Mouse (Mus musculus) T-helper 2 cell (primary cell): Measurements from ENCODE around the gene Ext2.

Experiments used
- in situ Hi-C: fragments of 300-600 bp; cut with MboI, MseI; formaldehyde crosslinking; loops from one replicate; pipeline ENCODE4 v1.15.1; 2025; ENCODE audit warnings: high pct_unique_total_duplicates

The Ext2 gene

GRCm38 (mm10) chr2:93778616-93779015, 43.8 kb downstream of the Ext2 start:
- in situ Hi-C loops, result no loop called here

DNA sequence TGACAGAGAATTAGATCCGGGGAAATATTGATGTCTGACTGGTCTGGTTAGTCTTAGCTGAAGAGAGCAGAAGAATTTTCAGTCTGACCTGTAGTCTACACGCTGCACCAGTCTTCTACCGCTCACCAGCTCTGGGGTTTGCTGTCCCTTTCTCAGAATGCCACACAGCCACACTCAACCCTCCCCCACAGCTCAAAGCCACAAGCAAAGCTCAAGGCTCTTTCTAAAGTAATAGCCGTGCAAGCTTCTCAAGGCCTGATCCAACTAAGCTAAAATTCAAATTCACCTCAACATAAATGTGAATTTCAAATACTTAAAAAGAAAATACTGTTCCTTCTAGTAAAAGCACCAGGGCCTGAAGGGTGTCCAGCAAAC, 45.3 kb downstream of the Ext2 start:
- in situ Hi-C loops, result no loop called here

- in situ Hi-C loops, result no loop called here
These were observed 45.9 kb downstream of the Ext2 start for GRCm38 (mm10) chr2:93776267-93777055.

DNA sequence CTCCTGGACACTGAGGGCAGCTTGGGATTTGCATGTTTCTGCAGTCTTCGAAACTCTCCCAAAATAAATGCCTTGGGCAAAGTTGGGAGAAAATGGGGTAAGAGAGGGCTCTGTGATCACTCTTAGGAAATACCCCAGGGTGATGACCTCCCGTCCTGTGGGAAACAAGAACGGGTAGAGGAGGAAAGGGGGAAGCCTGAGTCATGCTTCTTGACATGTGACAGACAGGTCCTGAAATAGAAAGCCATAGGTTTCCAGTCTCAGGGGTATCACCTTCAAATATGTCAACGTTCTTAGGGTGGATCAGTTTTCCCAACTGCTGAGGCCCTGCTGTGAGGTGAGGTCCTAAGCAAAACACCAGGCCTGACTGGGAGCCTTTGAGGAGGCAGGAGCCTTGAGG, 46.9 kb downstream of the Ext2 start:
- in situ Hi-C loops, result no loop called here

GRCm38 (mm10) chr2:93774946-93775345, 47.4 kb downstream of the Ext2 start:
- in situ Hi-C loops, result no loop called here

- in situ Hi-C loops, result no loop called here
These were observed 49.6 kb downstream of the Ext2 start for GRCm38 (mm10) chr2:93772765-93773085.

- in situ Hi-C loops, result no loop called here
These were observed 50.2 kb downstream of the Ext2 start for GRCm38 (mm10) chr2:93772054-93772764.

DNA sequence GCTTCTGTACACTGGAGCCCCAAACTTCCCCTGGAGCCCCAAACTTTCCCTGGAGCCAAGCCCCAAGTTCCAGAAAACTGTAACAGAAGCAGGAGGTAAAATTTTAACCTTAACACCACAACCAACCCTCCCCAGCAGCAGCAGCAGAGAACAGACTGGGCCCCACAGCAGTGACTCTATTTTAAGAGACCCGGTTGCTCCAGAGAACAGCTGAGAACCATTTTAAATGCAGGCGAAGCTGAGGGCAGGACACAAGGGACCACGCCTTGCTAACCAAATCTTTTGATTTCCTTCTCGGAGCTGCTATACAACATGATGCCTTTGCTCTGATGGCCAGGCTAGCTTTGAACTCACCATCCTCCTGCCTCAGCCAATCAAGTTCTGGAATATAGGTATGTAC, 51.5 kb downstream of the Ext2 start:
- in situ Hi-C loops, result no loop called here

DNA sequence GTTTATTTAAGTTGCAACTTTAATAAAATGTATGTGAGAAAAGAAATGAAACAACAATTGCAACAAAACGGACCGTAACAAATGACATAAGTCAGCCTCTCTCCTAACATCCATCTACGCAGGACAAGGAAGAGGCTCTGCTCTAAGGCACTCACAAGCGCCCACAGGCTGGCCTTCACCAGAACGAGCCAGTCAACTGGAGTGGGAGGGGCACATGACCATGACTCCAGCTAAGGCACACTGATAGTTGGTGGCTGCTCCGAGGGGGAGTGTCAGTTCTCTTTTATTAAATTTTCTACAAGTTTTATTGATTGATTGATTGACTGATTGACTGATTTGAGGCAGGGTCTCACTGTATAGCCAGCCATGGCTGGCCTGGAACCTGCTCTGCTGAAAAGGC, 52.5 kb downstream of the Ext2 start:
- in situ Hi-C loops, result no loop called here

DNA sequence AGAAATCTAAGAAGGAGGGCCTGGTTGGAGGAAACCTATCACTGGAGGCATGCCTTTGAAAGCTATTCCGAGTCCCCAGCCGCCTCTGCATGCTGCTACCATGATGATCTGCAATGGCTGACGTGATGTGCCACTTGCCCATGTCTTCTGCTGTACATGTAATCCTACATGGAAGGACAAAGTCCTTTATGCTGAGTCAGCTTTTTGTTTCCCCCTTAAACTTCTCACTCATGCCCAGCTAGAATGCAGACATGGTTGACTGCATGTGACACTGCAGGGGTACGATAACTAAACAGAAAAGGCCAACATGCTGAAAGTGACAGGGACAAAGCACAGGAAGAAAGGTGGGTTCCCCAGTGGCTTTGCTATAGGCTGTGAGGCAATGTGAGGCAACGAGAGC, 56.6 kb downstream of the Ext2 start:
- in situ Hi-C loops, result no loop called here

DNA sequence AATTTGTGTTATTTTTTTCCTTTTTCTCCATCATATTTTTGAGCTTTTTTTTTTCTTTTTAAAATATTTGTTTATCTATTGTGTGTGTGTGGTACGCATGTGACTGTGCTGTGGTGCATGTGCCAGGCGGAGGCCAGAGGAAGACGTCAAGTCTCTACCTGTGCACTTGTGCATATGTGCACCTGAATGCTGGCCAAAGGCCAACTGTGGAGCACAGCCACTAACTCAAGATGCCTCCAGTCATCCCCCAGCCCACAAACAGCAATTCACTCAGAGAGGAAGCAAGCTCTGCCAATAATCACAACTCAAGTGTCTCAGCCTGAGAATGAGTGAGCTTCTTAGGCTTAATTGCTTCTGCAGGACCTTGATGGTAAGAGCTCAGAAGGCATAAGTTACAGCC, 58.2 kb downstream of the Ext2 start:
- in situ Hi-C loops, result no loop called here

GRCm38 (mm10) chr2:93760389-93760788, 62.0 kb downstream of the Ext2 start:
- in situ Hi-C loops, result no loop called here

DNA sequence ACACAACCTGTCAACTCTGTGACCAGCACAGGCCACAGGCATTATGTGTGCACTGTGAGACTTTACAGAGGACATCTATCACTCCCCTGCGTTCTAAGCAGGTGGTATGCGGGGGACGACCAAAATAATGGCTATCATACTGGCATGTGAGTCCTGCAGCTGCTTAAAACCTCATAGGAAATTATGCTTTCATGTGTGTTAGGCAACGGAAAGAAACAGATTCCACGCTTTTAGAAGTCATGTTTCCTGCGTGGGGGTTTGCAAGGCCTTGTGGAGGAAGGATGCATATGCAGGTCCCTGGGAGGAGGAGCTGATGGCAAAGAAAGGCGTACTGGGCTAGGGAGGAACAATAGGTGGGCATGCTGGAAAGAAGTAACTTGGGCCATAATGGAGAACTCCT, 63.2 kb downstream of the Ext2 start:
- in situ Hi-C loops, result no loop called here

- in situ Hi-C loops, result no loop called here
These were observed 64.1 kb downstream of the Ext2 start for GRCm38 (mm10) chr2:93758298-93758697.

GRCm38 (mm10) chr2:93754366-93754765, 68.0 kb downstream of the Ext2 start:
- in situ Hi-C loops, result no loop called here

- in situ Hi-C loops, result no loop called here
These were observed 69.1 kb downstream of the Ext2 start for GRCm38 (mm10) chr2:93753147-93753758.

GRCm38 (mm10) chr2:93749709-93750108, 72.7 kb downstream of the Ext2 start:
- in situ Hi-C loops, result no loop called here

DNA sequence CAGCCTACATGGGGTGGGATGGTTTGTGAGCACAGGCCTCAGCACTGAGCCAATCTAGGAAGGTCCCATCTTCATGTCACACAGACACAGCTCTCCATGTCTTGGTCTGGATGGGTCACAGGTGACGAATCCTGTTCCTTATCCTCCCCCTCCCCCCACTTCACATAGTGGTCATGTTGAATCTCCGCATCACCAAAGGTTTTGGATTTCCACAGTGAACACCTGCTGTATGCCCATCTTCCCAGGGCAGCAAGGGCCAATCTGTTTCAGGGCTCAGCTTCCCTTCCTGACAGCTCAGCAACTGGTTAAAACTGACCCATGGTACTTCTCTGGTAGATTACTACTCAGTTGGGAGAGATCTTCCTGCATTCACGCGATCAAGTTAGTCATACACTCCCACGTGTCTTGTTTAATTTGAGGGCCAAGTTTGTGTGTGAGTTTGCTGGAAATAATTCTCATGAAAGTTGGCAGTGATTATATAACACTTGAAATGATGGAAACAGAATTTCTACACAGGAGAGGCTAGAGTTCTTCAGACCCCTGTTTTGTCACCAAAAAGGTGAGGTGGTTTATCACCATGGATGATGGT, 74.7 kb downstream of the Ext2 start:
- in situ Hi-C loops, result no loop called here

DNA sequence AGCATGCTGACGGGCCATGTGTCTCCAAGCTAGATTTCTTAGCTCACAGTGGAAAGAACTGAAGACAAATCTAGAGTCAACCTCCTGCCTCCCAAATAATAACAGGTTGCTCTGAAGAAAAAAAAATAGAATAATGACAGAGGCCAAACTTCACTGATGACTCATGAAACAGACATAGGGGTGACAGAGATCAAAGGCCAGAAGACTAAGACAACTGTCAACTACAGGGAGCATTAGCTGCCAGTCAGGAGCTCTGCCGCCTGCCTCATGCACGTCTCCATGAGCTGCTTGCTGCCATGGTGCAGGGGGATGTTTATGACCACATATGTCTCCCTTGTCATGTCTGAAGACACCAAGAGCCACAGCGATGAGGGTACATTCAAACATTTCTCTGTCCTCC, 75.7 kb downstream of the Ext2 start:
- in situ Hi-C loops, result no loop called here

DNA sequence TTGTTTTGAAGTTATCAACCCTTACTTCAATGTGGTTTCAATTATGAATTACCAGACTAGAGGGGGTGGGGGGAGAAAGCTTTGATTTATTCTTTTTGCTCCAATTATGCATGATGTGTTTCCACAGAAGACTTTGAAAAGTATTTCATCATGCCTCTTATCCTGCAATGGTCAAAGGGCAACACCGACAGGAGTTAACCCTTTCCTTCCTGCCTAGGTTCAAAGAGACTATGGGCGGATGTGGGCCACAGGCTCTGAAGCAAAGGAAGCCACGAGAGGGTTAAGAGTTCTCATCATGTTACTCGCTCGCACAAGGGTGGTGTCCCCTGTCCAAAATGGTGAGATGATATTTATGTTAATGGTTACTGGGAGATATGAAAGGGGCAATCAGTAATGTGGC, 76.2 kb downstream of the Ext2 start:
- in situ Hi-C loops, result no loop called here

- in situ Hi-C loops, result no loop called here
These were observed 76.6 kb downstream of the Ext2 start for GRCm38 (mm10) chr2:93745741-93746140.

DNA sequence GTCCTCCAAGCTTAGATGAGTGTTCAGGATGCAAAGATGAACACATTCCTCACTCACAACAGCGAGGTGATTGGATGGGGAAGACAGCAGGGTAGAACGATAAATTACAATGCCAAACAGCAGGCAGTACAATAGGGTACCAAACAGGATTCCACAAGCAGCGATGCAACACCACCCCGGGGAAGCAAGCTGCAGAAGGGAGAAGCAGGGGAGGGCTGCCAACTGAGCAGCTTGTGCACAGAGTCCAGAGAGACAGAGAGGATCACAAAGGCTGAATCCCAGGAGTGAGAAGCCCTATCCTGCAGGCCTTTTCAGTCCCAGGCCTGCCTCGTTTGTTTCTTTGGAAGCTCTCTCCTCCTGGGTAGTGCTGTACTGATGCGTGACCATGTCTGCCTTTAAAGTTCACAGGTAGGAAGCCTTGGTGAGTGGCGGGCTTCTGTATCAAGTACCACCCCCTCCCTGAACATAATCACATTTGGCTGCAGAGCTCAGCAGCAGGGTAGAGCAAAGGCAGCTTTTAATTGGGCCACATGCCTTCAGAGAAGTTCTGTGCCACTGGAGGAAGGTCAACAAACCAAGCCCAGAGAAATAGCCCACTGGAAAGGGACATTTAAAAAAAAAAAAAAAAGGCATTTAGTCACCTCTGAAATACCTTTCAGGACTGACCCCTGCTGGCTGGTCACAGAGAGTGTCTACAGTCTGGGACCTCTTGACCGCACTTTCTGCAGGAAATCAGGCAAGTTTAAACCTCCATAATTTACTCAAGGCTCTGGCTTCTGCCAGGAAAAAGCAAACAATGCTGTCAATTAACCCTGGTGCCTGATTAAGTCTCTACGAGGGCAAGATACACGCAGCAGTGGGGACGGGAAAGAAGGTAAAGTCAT, 77.8 kb downstream of the Ext2 start:
- in situ Hi-C loops, result no loop called here
